Mouse (Mus musculus) CH12.LX (cell line): ENCODE data around the gene Phgdh.

Experiments used
- CTCF ChIP-seq, 2 experiments: IDR thresholded peaks in 1 of 2; conservative IDR thresholded peaks in 1 of 2; 2 replicates each; pipeline ENCODE4 v1.5.1; 2011 to 2012; ENCODE audit warnings: low read depth in 2 of 2, low read length in 2 of 2, improper control_type of control experiment in 1 of 2, inconsistent platforms in 1 of 2, mild to moderate bottlenecking in 1 of 2, moderate library complexity in 1 of 2
- E2F4 ChIP-seq: IDR thresholded peaks from 2 replicates; pipeline ENCODE4 v1.6.1; 2011; ENCODE audit warnings: low read depth, low read length, improper control_type of control experiment; ENCODE audit not compliant: insufficient replicate concordance
- HCFC1 ChIP-seq: IDR thresholded peaks from 2 replicates; pipeline ENCODE4 v1.6.1; 2012; ENCODE audit warnings: low read depth, mild to moderate bottlenecking, inconsistent platforms, low read length, improper control_type of control experiment
- KAT2A ChIP-seq: IDR thresholded peaks from 2 replicates; pipeline ENCODE4 v1.6.1; 2012; ENCODE audit warnings: low read length, improper control_type of control experiment, inconsistent platforms; ENCODE audit not compliant: insufficient replicate concordance
- MAFK ChIP-seq: IDR thresholded peaks from 2 replicates; pipeline ENCODE4 v1.6.1; 2011; ENCODE audit warnings: low read length, improper control_type of control experiment; ENCODE audit not compliant: insufficient replicate concordance
- MAZ ChIP-seq: IDR thresholded peaks from 2 replicates; pipeline ENCODE4 v1.6.1; 2012; ENCODE audit warnings: low read depth, mild to moderate bottlenecking, inconsistent platforms, low read length, improper control_type of control experiment, moderate library complexity
- POLR2A ChIP-seq: IDR thresholded peaks from 2 replicates; pipeline ENCODE4 v1.6.1; 2011; ENCODE audit warnings: low read depth, mild to moderate bottlenecking, improper control_type of control experiment, low read length
- RAD21 ChIP-seq: IDR thresholded peaks from 2 replicates; pipeline ENCODE4 v1.6.1; 2011; ENCODE audit warnings: low read depth, mild to moderate bottlenecking, low read length, improper control_type of control experiment, moderate library complexity
- SMC3 ChIP-seq: IDR thresholded peaks from 2 replicates; pipeline ENCODE4 v1.6.1; 2011; ENCODE audit warnings: low read depth, low read length, improper control_type of control experiment
- TBP ChIP-seq: conservative IDR thresholded peaks from 2 replicates; pipeline ENCODE4 v1.6.1; 2011; ENCODE audit warnings: low read depth, low read length, improper control_type of control experiment
- TCF12 ChIP-seq: IDR thresholded peaks from 2 replicates; pipeline ENCODE4 v1.6.1; 2014; ENCODE audit warnings: low read depth, mild to moderate bottlenecking, inconsistent platforms, low read length, improper control_type of control experiment
- USF1 ChIP-seq: IDR thresholded peaks from 2 replicates; pipeline ENCODE4 v1.6.1; 2014; ENCODE audit warnings: low read depth, mild to moderate bottlenecking, inconsistent platforms, low read length, improper control_type of control experiment

DNA sequence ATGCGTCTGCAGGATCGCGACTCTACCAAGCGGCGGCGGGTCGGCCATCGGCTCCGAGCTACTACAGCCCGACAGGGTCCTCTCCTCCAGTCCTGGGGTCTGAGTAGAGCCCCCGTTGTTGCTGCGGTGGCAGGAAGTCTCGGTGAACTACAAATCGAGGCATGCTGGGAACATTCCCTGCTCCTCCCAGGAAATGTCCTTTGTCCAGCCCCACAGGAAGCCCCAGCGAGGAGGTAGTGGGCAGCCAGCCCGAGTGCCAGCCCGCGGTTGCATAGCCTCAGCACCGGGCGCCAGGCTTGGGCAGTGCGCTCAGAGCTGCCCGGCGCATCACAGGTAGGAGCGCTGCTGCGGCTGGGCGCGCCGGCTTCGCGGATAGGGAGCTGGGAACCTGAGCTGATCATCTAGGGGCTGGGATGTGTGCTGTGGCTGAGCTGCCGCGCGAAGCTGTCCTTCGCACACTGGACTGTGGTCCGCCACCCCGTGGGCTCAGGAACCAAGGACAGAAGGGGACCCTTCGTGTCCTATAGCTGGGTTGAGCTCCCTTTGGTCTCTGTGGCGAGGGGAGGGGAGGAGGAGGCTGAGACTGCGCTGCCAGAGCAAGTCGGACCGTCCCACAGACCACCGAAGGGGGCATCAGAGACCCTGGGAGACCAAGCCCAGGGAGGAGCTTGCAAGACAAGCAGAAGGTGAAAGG, 42.6 kb upstream of the Phgdh start, which contains the start of gene Zfp697:
- TF ChIP-seq POLR2A, result no peak
- no peak for TF ChIP-seq KAT2A
- TF ChIP-seq CTCF (conservative IDR thresholded peaks at IDR 0.05 in 1 of 2, IDR thresholded peaks at IDR 0.05 in 1 of 2; ENCODE audit: low read depth in 2 of 2, low read length in 2 of 2), result no peak
- no peak for TF ChIP-seq USF1
- no peak for TF ChIP-seq MAZ
- TF ChIP-seq SMC3, result no peak
- no peak for TF ChIP-seq MAFK
- TF ChIP-seq TBP, result no peak
- TF ChIP-seq HCFC1, result no peak
- TF ChIP-seq E2F4, result no peak
- no peak for TF ChIP-seq TCF12
- TF ChIP-seq RAD21, result no peak
